Mouse (Mus musculus) left cerebral cortex, postnatal 10 days (tissue): ENCODE measurements at regions not wholly inside any gene's neighbourhood (a gene's known extent, or its start where the extent isn't known, plus 50 kb on each side); places are given as distances from the start of the nearest gene placed in this dataset.
A peak's percentile ranks its signal among the peaks of the same experiment; 100 is the strongest.

ENCODE experiments used
- DNase-seq, 2 experiments: peaks; one replicate each; pipeline ENCODE4 v3.0.0; 2021 to 2022; ENCODE audit warnings: low spot score in 2 of 2, mixed read lengths in 1 of 2; ENCODE audit errors: extremely low spot score in 1 of 2
- intact Hi-C: fragments of 180-260 bp; cut with DNase I; formaldehyde crosslinking; loops from one replicate; pipeline ENCODE4 v1.15.1; 2025

- intact Hi-C loops: no loop called here
- no peak for DNase-seq
Measured at GRCm38 (mm10) chr13:53664631-53665230, 191.9 kb upstream of the Msx2 start.

GRCm38 (mm10) chr13:53652826-53653225, 180.0 kb upstream of the Msx2 start:
- intact Hi-C loops: no loop called here

GRCm38 (mm10) chr13:53648353-53648752, 175.5 kb upstream of the Msx2 start:
- intact Hi-C loops: no loop called here
- no peak for DNase-seq

More at GRCm38 (mm10) chr13:53652826-53653225, 180.0 kb upstream of the Msx2 start:
- DNase-seq: no peak

- intact Hi-C loops: no loop called here
- peak in 1 of 2 experiments; percentile 33 for DNase-seq
Measured at GRCm38 (mm10) chr13:53642557-53642956, 169.7 kb upstream of the Msx2 start.

GRCm38 (mm10) chr13:53639584-53639983, 166.7 kb upstream of the Msx2 start:
- DNase-seq: no peak
- intact Hi-C loops: no loop called here

GRCm38 (mm10) chr13:53639115-53639514, 166.2 kb upstream of the Msx2 start:
- intact Hi-C loops: no loop called here
- DNase-seq: no peak

GRCm38 (mm10) chr13:53636011-53636410, 163.1 kb upstream of the Msx2 start:
- no peak for DNase-seq

GRCm38 (mm10) chr13:53634637-53635203, 161.8 kb upstream of the Msx2 start:
- intact Hi-C loops: no loop called here

More at GRCm38 (mm10) chr13:53636011-53636410, 163.1 kb upstream of the Msx2 start:
- intact Hi-C loops: no loop called here

GRCm38 (mm10) chr13:53598050-53598449, 125.2 kb upstream of the Msx2 start:
- intact Hi-C loops: no loop called here
- no peak for DNase-seq

More at GRCm38 (mm10) chr13:53634637-53635203, 161.8 kb upstream of the Msx2 start:
- no peak for DNase-seq

GRCm38 (mm10) chr13:53596871-53597800, 124.3 kb upstream of the Msx2 start:
- intact Hi-C loops: no loop called here
- DNase-seq: no peak

GRCm38 (mm10) chr13:53592755-53593154, 119.9 kb upstream of the Msx2 start:
- intact Hi-C loops: no loop called here

GRCm38 (mm10) chr13:53586771-53587170, 113.9 kb upstream of the Msx2 start:
- DNase-seq: no peak
- intact Hi-C loops: no loop called here

More at GRCm38 (mm10) chr13:53592755-53593154, 119.9 kb upstream of the Msx2 start:
- no peak for DNase-seq

GRCm38 (mm10) chr13:53584504-53585130, 111.7 kb upstream of the Msx2 start:
- no peak for DNase-seq
- intact Hi-C loops: no loop called here

- DNase-seq: no peak
- intact Hi-C loops: no loop called here
Measured at GRCm38 (mm10) chr13:53553876-53554577, 81.2 kb upstream of the Msx2 start.

- no peak for DNase-seq
- intact Hi-C loops: no loop called here
Measured at GRCm38 (mm10) chr13:53553192-53553875, 80.5 kb upstream of the Msx2 start.

GRCm38 (mm10) chr13:53548396-53548795, 75.5 kb upstream of the Msx2 start:
- intact Hi-C loops: no loop called here

GRCm38 (mm10) chr13:53543291-53543690, 70.4 kb upstream of the Msx2 start:
- intact Hi-C loops: no loop called here
- DNase-seq: no peak

More at GRCm38 (mm10) chr13:53548396-53548795, 75.5 kb upstream of the Msx2 start:
- DNase-seq: no peak

- intact Hi-C loops: no loop called here
- DNase-seq: peak in 1 of 2 experiments; percentile 13
Measured at GRCm38 (mm10) chr13:53539797-53540196, 66.9 kb upstream of the Msx2 start.
